Mouse (Mus musculus): Measurements from ENCODE around the gene Gpd1l.
A peak's percentile ranks its signal among the peaks of the same experiment; 100 is the strongest.

Gene Gpd1l

DNA sequence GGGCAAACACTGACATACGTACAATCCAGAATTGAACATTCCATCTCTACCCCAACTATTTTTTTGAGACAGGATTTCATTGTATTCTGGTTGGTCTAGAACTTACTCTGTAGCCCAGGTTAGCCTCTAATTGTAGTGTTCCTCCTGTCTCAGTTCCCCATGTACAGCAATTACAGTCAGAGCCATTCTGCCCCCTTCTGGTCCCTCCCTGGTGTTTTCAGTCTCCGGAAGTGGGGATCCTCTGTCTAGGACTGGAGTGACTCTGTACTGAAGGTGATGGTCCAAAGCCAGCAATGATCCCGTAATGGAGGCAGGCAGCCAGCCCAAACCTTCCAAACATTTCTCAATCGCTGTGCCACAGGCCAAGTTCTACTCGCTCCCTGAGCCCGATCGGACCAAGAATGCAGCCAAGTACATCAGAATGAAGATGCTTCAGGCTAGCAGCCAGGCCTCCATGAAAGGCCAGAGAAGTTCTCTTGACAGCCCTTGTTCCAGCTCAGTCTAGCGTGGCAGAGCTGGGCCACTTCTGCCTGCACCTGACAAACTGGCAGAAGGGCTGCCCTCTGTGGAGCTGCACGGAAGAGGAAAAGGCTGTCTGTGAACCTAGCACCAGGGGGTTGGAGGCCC is 3.2 kb downstream of the Gpd1l start:
- DNase-seq (ENCODE audit: low read depth, low spot score) = peak; percentile 83

DNA sequence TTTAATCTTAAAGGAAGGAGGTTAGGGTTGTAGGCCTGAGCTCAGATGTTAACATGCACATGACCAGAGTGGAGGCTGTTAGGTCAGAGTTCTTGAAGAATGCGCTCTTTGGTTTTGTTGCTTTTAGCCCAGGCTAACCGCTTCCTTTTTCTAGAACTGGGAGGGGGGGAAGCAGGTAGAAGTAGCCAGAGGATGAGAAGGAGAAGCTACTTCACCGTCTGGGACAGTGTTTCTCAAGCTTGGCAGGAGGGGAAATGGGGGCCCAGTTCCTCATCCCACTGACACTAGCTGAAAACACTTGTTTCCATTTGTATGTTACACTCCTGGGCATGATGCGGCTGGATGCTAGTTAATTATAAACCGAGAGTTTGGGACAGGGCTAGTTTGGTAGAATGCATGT is 8.2 kb downstream of the Gpd1l start:
- DNase-seq (ENCODE audit: low read depth, low spot score) = no peak

DNA sequence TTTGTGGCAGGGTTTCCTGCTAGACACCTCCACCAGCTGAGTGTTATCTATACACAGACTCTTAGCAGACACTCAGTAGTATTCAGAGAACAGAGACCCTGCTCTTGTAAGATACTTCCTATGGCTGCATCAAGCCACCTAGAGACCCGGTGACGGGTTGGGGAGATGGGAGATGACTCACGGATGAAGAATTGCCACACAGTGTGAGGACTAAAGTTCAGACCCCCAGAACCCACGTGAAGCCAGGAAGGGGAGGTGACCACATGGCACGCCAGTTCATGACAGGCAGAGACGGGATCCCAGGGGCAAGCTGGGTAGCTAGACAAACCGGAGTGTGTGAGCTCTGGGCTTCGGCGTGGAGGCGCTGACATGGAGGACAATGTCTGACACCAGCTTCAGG is 8.7 kb downstream of the Gpd1l start:
- DNase-seq (ENCODE audit: low read depth, low spot score) = no peak

DNA sequence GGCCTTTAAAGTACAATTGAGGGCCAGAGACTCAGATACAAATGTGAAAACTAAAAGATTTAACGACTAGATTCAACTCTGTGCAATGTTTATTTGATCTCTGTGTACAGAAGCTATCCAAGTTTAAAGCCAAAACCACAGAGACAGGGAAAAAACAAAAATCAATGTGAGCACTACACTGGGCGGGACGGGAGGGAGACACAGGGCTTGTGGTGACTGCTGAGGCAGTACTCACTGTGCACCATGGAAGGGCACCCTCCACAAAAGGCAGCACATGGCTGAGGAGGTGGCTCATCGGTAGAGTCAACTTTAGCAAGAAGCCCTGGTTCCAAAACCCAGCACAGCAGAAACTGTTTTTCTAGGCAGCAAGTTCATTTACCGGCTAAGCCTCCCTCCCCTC is 9.3 kb downstream of the Gpd1l start:
- DNase-seq (ENCODE audit: low read depth, low spot score) = no peak

DNA sequence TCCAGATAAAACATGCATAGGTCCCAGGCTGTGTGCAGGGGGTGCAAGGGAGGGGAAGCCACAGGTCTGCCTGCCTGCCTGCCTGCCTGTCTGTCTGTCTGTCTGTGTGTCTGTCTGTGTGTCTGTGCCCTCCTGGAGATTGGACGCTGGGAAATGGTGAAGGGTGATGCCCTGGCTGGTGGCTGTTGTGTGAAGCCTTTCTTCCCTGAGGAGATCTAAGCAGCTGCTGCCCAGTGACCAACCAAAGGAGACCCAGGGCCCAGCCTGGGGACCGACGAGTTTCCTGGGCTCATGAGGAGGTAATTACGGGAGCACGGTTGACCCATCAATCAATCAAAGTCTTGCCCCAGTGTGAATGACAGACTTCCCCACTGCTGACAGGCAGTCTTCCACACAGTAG is 11.6 kb downstream of the Gpd1l start:
- no peak for DNase-seq (ENCODE audit: low read depth, low spot score)

DNA sequence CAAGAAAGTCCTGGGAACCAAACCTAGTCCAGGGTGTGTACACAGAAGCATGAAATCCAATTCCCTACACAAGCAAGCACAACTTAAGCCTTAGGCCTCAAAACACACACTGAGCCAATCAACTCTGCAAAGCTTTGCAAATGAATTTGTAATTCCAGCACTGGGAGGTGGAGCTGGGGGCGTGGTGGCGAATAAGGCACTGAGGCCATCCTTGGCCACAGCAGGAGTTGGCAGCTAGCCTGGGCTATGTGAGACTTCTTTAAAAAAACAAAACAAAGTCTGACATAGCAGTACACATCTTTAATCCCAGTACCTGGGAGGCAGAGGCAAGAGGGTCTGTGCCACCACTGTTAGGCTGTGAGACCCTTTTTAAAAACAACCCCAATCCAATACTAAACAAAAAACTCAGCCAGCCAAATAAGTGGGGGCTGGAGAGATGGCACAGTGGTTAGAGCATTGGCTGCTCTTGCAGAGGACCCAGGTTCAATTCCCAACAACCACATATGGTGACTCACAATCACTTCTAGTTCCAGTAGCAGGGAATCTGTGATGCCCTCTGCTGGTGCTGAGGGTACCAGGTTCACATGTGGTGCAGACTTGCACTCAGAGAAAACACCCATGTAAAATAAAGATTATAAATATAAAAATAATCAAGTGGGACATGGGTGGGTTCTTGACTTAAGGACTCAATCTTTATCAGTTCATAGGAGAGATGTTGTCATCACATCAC is 12.3 kb downstream of the Gpd1l start:
- DNase-seq (ENCODE audit: low read depth, low spot score) = peak; percentile 63

DNA sequence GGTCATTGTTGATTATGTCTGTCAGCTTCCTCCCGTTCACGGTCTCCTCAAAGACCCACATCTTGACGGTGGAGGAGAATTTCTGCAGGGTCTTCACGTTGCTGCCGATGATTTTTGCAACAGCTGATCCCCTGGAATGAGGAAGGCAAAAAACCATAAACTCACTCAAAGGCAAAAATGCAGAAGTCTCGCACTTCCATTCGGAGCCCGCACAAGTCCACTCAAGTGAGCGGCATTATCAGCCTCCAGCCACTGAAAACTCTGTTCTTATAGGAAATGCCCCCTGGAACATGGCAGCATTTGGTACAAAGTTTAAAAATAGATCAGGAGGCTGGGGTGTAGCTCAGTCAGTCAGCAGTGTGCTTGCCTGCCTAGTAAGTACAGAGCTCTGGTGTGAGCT is 13.2 kb downstream of the Gpd1l start:
- no peak for DNase-seq (ENCODE audit: low read depth, low spot score)

DNA sequence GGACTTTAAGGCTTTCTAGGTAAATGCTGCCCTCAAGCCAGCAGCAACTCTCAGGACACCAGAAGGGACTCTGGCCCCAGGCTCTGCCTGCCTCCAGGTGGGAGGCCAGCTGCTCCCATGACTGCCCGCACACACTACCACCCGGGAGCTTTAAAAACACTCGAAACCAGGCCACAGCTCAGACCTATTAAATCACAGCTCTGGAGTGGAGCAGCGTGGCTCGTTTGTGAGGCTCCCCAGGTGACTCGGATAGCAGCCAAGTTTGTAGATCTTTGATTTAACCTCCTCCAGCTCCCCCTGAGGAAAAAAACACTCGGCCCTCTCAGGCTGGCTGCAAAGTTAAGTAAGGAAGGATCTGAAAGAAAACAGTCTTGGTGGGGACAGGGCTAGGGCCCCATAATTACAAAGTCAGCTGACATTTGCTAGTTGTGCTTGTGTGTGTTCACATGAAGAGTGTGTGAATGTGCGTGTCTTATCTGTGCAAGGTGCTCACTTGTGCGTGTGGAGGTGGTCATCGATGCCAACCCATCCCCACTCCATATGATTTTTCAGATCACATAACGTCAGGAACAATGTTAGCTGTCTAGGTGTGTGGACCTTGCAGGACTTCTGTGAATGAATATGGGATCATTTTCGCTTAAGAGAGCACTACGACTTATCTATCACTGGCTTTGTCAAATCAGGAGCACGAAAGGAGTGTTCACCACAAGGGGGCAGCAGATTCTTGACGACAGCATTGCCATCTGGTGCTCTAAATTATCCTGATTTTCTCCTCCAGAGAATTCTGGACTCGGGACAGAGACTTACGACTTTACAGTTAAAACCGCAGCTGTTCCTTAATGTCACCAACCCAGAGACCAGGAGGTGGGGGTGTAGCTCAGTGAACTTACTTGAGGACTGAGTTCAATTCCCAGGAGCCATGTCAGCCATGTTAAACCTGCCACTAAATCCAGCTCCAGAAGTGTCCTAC is 20.8 kb downstream of the Gpd1l start:
- DNase-seq (ENCODE audit: low read depth, low spot score) = peak; percentile 70

DNA sequence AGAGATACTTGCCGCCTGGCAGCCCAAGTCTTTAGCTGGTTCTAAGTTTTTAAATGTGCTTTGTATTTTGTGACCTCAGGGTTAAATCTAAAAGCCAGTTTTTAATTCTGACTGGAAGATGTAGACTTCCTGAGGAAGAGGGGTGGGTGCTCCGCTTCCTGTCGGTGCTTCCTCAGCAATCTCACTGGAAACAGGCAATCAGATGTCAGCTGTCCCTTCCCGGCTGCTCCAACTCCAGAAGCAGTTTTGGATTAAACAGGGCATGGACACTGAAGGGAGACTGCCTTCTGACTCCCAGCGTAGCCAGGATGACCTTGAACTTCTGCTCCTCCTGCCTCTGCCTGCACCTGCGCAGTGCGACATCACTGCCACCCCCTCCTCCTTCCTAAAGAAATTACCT is 26.3 kb downstream of the Gpd1l start:
- DNase-seq (ENCODE audit: low read depth, low spot score) = no peak

DNA sequence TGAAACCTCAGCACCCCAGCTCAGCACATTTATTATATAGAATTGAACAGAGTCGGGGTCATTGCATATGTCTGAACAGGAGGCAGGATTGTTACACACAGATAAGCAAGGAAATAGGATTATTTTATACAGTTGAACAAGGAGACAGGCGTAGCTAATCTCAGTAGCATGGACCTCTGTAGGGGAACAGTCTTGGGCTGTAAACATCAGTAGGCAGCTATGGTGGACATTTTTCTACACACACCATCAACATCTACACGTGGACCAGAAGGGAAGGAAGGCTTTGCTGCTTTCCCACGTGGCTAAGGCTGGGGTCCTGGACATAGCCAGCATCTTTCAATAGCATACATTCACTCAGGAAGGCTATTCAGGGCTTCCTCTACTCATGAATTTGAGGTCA is 37.9 kb downstream of the Gpd1l start:
- DNase-seq (ENCODE audit: low read depth, low spot score) = no peak

DNA sequence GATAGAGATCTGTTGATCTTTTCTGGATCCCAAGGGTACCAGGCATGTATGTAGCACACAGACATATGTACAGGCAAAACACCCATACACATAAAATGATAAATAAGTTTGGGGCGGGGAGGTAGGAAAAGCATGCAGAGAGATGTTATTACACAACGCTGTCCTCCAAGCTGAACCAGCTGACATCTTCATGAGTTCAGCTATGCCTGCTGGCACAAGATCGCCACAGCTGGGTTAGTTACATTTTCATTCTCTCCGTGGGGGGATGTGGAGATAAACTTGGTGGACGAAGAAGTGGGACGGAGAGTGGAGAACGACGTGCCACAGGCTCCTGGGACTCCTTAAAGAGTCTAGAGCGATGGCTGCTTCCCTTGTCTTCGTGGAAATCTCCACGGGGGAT is 40.8 kb downstream of the Gpd1l start:
- no peak for DNase-seq (ENCODE audit: low read depth, low spot score)

DNA sequence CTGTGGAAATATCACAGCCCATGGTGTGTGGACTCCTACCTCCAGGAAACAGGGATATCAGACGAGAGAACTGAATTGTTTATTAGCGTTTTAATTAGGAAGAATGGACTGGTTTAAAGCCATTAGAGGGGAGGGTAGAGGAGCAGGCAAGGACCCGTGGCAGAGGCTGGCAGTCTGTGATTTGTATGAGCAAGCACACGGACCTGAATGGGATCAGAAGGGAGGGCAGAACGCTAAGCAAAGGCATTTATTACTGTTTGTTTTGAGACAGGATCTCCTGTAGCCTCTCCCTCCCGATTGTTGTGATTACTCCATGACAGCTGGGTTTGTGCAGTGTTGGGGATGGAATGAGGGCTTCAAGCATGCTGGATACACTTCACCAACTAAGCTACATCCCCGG is 43.4 kb downstream of the Gpd1l start:
- DNase-seq (ENCODE audit: low read depth, low spot score) = no peak

DNA sequence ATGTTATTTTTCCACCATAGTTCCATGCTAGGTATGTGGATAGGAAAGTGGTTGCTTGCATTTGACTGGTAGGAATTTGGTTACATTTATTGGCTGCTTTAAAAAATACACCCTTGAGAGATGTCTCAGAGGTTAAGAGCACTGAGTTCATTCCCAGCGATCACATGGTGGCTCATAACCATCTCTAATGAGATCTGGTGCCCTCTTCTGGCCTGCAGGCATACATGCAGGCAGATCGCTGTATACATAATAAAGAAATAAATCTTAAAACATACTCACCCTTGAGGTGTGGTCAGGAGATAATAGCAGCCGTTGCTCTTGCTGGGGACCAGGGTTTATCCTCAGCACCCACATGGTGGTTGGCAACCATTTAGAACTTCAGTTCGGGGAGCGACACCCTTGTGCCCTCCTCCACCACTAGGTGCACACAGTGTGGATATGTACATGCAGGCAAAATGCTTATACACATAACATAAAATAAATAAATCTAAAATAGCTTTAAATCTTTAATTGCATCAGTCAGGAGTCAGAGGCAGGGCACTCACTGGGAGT is 44.9 kb downstream of the Gpd1l start:
- no peak for DNase-seq (ENCODE audit: low read depth, low spot score)

DNA sequence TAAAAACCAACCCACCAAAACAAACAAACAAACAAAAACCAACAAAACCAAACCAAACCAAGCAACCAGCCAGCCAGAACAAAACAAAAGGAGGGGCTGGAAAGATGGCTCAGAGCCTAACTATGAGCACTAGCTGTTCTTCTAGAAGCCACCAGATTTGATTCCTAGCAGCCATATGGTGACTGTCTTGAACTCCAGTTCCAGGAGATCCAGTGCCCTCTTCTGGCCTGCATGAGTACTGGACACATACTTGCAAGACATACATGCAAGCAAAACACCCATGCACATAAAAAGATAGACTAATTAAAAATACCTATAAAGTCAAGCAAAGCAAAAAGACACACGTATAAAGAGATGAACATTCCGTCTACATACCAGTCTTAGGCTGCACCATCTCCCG is 46.1 kb downstream of the Gpd1l start:
- no peak for DNase-seq (ENCODE audit: low read depth, low spot score)

DNA sequence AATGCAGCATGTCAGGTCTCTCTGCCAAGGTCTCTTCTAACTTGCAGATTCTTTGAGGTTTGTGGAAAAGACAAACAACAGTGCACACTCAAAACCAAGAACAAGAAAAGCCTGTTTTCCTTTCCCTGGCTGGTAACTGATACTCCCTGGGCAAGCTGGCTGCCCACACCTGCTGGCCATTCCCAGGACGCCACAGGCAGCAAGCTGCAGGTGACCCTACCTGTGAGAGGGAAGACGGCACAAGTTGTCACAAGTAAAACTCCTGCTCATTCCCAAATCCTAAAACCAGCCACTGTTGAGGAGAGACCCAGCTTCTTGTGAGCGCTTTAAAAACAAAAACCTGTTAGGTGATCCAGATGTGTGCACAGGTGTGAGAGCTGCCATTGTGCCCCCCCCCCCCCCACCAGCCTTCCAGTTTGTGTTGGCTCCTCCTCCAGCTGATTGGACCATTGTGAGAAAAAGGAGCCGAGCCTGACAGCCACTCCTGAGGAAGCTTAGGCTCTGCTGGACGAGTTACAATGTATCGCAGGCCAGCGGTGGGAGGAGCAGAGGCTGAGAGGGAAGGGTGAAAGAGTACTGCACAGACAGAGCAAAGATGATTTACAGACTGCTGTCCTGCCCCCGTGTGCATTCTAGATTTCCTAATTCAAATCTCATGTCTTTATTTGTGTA is 47.7 kb downstream of the Gpd1l start:
- DNase-seq (ENCODE audit: low read depth, low spot score) = no peak

DNA sequence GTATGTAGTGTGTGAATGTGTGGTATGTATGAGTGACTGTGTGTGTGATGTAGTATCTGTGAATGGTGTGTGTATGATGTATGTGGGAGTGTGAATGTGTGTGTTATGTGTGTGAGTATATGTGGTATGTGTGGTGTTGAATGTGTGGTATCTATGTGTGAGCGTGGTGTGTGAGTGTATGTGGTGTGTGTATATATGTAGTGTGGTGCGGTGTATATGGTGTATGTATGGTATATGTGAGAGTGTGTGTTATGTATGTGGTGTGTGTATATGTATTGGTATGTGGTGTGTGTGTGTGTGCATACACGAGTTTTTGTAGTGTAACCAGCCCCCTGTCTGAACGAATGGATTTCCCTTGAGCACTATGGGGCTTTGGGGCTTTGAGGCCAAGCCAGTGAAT is 48.2 kb downstream of the Gpd1l start:
- DNase-seq (ENCODE audit: low read depth, low spot score) = no peak

DNA sequence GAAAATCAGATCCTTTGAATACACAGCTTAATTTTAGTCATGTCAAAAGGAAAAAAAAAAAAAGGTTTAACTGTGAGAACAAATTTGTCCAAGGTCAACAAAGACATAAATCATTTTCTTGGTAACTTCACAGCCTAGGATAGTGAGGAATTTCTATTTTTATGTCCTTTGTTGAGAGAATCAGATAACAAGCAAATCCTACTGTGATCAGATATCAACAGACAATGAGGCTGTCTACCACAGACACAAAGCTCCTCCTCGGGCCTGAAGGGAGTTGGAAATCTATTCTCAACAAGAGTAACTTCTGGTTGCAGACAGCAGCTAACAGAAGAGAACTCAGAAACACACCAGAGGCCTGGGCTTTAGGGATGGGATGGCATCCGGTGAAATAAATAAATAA is 51.8 kb downstream of the Gpd1l start:
- no peak for DNase-seq (ENCODE audit: low read depth, low spot score)

DNA sequence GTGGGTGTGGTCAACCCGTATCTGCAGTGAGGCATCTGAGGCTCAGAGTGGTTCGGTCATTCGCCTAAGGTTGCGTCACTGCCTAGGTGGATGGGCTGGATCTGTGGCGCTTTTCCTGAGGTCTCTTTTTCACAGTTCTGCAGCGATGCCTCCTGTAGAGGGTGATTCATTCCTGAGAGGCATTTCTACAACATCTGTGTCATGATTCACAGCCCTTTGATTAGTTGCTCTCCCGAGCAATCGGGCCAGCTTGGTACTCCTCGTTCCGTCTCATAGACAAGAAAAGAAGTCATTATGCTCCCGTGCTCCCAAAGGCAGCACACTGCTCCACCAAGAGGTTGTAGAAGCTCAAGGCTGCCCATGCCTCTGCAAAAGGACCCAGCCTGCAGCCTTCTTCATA is 78.5 kb downstream of the Gpd1l start:
- DNase-seq (ENCODE audit: low read depth, low spot score) = no peak

DNA sequence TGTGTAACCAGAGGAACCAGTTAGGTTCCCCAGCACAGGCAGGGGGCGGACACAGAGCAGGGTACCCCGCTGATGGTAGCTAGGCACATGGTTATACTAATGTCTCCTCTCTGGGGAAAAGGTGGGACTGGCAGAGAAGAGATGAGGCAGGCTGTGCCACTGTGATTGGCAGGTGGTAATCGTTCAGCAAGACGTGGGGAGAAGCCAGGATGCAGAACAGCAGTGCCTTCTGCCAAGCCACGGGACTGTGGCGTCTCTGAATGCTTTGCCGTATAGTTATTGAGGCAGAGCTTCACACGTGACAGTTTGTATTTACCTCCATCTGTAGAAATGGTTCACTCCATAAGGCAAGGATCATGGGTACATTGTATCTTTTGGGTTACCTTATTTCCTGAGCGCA is 79.1 kb downstream of the Gpd1l start:
- no peak for DNase-seq (ENCODE audit: low read depth, low spot score)

DNA sequence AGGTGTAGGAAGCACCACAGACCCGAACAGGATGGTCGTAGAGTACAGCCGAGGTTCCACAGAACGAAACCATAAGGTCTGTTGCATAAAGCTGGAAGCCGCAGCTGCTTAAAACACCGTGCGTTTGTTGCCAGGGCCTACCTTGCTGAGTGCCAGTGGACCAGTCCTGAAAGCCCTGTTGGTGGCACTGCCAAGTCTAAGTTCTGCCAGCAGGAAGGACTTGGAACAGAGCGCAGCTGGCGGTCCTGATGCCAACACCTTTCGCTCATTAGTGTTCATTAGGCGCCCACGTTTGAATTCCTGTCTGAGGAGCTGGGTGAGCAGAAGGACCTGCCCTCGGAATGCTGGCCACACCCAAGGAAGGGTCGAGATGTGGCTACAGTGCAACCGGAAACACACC is 80.5 kb downstream of the Gpd1l start:
- DNase-seq (ENCODE audit: low read depth, low spot score) = no peak

DNA sequence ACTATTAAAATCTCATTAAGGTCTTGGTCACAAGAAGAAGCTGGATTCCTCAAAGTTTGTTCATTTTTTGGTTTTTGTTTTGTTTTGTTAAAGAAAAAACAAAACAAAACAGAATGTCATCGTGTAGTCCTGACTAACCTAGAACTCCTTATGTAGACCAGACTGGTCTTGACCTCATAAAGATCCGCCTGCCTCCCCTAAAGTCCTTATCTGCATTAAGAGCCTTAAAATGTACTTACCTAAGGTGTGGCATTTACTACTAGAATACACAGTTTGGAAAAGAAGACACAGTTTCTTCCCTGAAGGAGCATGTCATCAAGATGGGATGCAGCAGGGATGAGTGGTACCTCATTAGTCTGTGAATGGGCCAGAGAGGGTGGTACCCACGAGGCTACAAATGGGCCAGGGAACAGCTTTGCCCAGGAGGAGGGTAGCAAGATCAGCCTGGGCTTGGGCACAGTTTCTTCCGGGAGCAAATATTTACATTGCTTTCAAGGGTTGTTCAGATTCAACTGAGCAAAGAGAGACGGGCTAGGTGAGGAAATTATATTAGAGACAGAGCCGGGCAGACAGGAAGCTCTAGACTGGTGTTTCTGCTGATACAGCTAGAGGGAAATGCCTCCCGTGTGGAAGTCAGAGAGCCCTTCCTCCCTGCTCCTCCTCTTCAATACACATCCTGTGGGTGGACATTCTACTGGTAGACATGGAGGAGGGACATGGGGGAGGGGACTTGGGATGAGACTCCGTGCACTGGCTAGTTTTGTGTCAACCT is 82.2 kb downstream of the Gpd1l start:
- DNase-seq (ENCODE audit: low read depth, low spot score) = no peak
